Mouse (Mus musculus) heart, embryonic 16.5 days (tissue): ENCODE data around the gene Prss45. TPM values are rescaled to one million over a fixed set of nuclear protein-coding genes. Genes with fewer than 3 reads are reported as not detected.

ENCODE experiments used
- ATAC-seq: fragments of 200-750 bp; cut with Nextera tagmentation; replicated peaks from 2 replicates; pipeline ENCODE4 v1.8.0; 2017; ENCODE audit warnings: moderate number of reproducible peaks; ENCODE audit not compliant: insufficient read depth, low FRiP score; ENCODE audit errors: extremely low read depth
- H3K27ac ChIP-seq: fragments of 300-500 bp; sonication (generic); 2 replicates; pipeline ENCODE4 v1.5.1; 2014; ENCODE audit warnings: mild to moderate bottlenecking, low read length, control low read depth, moderate library complexity
- H3K27me3 ChIP-seq: fragments of 300-500 bp; sonication (generic); 2 replicates; pipeline ENCODE4 v1.6.1; 2014; ENCODE audit warnings: low read length, mixed read lengths; ENCODE audit not compliant: control insufficient read depth, insufficient read depth
- H3K36me3 ChIP-seq: fragments of 300-500 bp; sonication (generic); 2 replicates; pipeline ENCODE4 v1.6.1; 2014; ENCODE audit not compliant: control insufficient read depth, insufficient read depth
- H3K4me1 ChIP-seq: fragments of 300-500 bp; sonication (generic); 2 replicates; pipeline ENCODE4 v1.6.1; 2014; ENCODE audit warnings: low read length, mixed read lengths; ENCODE audit not compliant: control insufficient read depth, insufficient read depth
- H3K4me2 ChIP-seq: fragments of 300-500 bp; sonication (generic); 2 replicates; pipeline ENCODE4 v1.6.1; 2014; ENCODE audit warnings: low read depth, mild to moderate bottlenecking, control low read depth, low read length
- H3K4me3 ChIP-seq: fragments of 300-500 bp; sonication (generic); 2 replicates; pipeline ENCODE4 v1.5.1; 2014; ENCODE audit warnings: mild to moderate bottlenecking, control low read depth, low read length
- H3K9ac ChIP-seq: fragments of 300-500 bp; sonication (generic); 2 replicates; pipeline ENCODE4 v1.6.1; 2014; ENCODE audit warnings: low read length, control low read depth
- H3K9me3 ChIP-seq: fragments of 300-500 bp; sonication (generic); replicated peaks from 2 replicates; pipeline ENCODE4 v1.6.1; 2016; ENCODE audit warnings: low read length; ENCODE audit not compliant: control insufficient read depth
- whole genome bisulfite sequencing: fragments of 180-500 bp; shearing (Covaris S2); extraction: QIAGEN DNeasy Blood & Tissue Kit; methylation state at CpG from one replicate; pipeline ENCODE4 v1.1.7; 2014; 5-methylcytosine and 5-hydroxymethylcytosine counted together
- polyA plus RNA-seq: library from polyadenylated mRNA; unstranded; fragments of >200 nt; fragmentation: Nextera tagmentation; extraction: Ambion mirVana; gene quantifications from 2 replicates; pipeline ENCODE4 v1.2.1, GENCODE M21; 2015

The Prss45 gene
- polyA plus RNA-seq, 1 experiment from 2014 or later, result 0.26 TPM

GRCm38 (mm10) chr9:110873681-110874659 lies 39.6 kb downstream of the Prss45 start:
- Histone ChIP-seq H3K27me3 (peaks cover 11% of the 10 kb centered on the region), H3K27ac (no peak overlapping the region), H3K9ac (peak overlapping the region; percentile 23; the same call in 1 of the 2 replicates), H3K4me2 (peak overlapping the region; percentile 53), H3K9me3 (no peaks in the 10 kb centered on the region), H3K4me3 (peak overlapping the region; percentile 30), H3K36me3 (no peaks in the 10 kb centered on the region), H3K4me1 (peaks cover 21% of the 10 kb centered on the region)
- WGBS, result 9% methylated on average over 40 of the region's 40 CpGs
- ATAC-seq, result no peak

GRCm38 (mm10) chr9:110874660-110875191 lies 40.3 kb downstream of the Prss45 start:
- 38% methylated on average over 3 of the region's 3 CpGs for WGBS
- Histone ChIP-seq H3K4me3 (no peak overlapping the region), H3K9ac (no peak overlapping the region), H3K27ac (no peak overlapping the region), H3K36me3 (no peaks in the 10 kb centered on the region), H3K27me3 (peaks cover 11% of the 10 kb centered on the region), H3K4me2 (no peak overlapping the region), H3K9me3 (no peaks in the 10 kb centered on the region), H3K4me1 (peaks cover 29% of the 10 kb centered on the region)
- no peak for ATAC-seq

- H3K27ac ChIP-seq, result no peak overlapping the region
- no peaks in the 10 kb centered on the region for H3K9me3 ChIP-seq
- peaks cover 29% of the 10 kb centered on the region for H3K4me1 ChIP-seq
- no peak overlapping the region for H3K4me3 ChIP-seq
- no peak for ATAC-seq
- H3K9ac ChIP-seq, result no peak overlapping the region
- WGBS, result 40% methylated on average over 4 of the region's 6 CpGs
- H3K27me3 ChIP-seq, result peaks cover 11% of the 10 kb centered on the region
- H3K4me2 ChIP-seq, result no peak overlapping the region
- no peaks in the 10 kb centered on the region for H3K36me3 ChIP-seq
Observed at GRCm38 (mm10) chr9:110875288-110875695, 40.9 kb downstream of the Prss45 start.

- Histone ChIP-seq H3K4me3 (no peak overlapping the region), H3K27me3 (peaks cover 13% of the 10 kb centered on the region), H3K27ac (peak overlapping the region; percentile 81), H3K4me1 (peaks cover 34% of the 10 kb centered on the region), H3K9ac (no peak overlapping the region), H3K9me3 (no peaks in the 10 kb centered on the region), H3K4me2 (no peak overlapping the region), H3K36me3 (no peaks in the 10 kb centered on the region)
- ATAC-seq, result no peak
- WGBS, result 88% methylated on average over 1 of the region's 1 CpGs
Observed at GRCm38 (mm10) chr9:110877353-110877752, 43.0 kb downstream of the Prss45 start.

- Histone ChIP-seq H3K4me2 (peak overlapping the region; percentile 26), H3K4me3 (no peak overlapping the region), H3K36me3 (no peaks in the 10 kb centered on the region), H3K27me3 (peaks cover 11% of the 10 kb centered on the region), H3K9ac (peak overlapping the region; percentile 38; the same call in 1 of the 2 replicates), H3K27ac (peak overlapping the region; percentile 81), H3K4me1 (peaks cover 34% of the 10 kb centered on the region), H3K9me3 (no peaks in the 10 kb centered on the region)
- 47% methylated on average over 5 of the region's 5 CpGs for WGBS
- ATAC-seq, result peak; percentile 80
Observed at GRCm38 (mm10) chr9:110877888-110878287, 43.5 kb downstream of the Prss45 start.

- 14% methylated on average over 12 of the region's 12 CpGs for WGBS
- H3K9ac ChIP-seq, result peak within 1 kb of the TSS; percentile 73
- H3K4me3 ChIP-seq, result peak within 1 kb of the TSS; percentile 68
- H3K4me1 ChIP-seq, result peaks cover 29% of the 10 kb centered on the region
- H3K27me3 ChIP-seq, result peaks cover 7% of the 10 kb centered on the region; the same call in 1 of the 2 replicates
- H3K27ac ChIP-seq, result peak within 1 kb of the TSS; percentile 71
- no peaks in the 10 kb centered on the region for H3K36me3 ChIP-seq
- H3K9me3 ChIP-seq, result no peaks in the 10 kb centered on the region
- peak within 1 kb of the TSS; percentile 91 for H3K4me2 ChIP-seq
- peak; percentile 33 for ATAC-seq
Observed at GRCm38 (mm10) chr9:110879191-110879920, 45.0 kb downstream of the Prss45 start, which contains the start of gene Als2cl. Gene Als2cl (plus strand): TSS chr9:110879870.

- no peaks in the 10 kb centered on the region for H3K36me3 ChIP-seq
- peak within 1 kb of the TSS; percentile 71 for H3K27ac ChIP-seq
- under 1% methylated on average over 56 of the region's 57 CpGs for WGBS
- H3K27me3 ChIP-seq, result 0 out of 2 replicates have a peak, but pooled peaks cover 5% of the 10 kb centered on the region
- H3K9ac ChIP-seq, result peak within 1 kb of the TSS; percentile 73
- H3K4me1 ChIP-seq, result peaks cover 28% of the 10 kb centered on the region
- peak within 1 kb of the TSS; percentile 68 for H3K4me3 ChIP-seq
- no peaks in the 10 kb centered on the region for H3K9me3 ChIP-seq
- ATAC-seq, result peak; percentile 75
- H3K4me2 ChIP-seq, result peak within 1 kb of the TSS; percentile 91
Observed at GRCm38 (mm10) chr9:110879998-110880561, 45.7 kb downstream of the Prss45 start, which contains the start of gene Tmie. Gene Tmie (minus strand): TSS chr9:110880113.

GRCm38 (mm10) chr9:110880772-110881171 lies 46.4 kb downstream of the Prss45 start:
- H3K4me2 ChIP-seq, result peak overlapping the region; percentile 91
- no peak overlapping the region for H3K27ac ChIP-seq
- peak overlapping the region; percentile 68 for H3K4me3 ChIP-seq
- peak overlapping the region; percentile 73 for H3K9ac ChIP-seq
- H3K36me3 ChIP-seq, result no peaks in the 10 kb centered on the region
- 0 out of 2 replicates have a peak, but pooled peaks cover 5% of the 10 kb centered on the region for H3K27me3 ChIP-seq
- peaks cover 28% of the 10 kb centered on the region for H3K4me1 ChIP-seq
- 63% methylated on average over 4 of the region's 4 CpGs for WGBS
- no peaks in the 10 kb centered on the region for H3K9me3 ChIP-seq
- ATAC-seq, result no peak
